Comparison of ENCODE assay signal across 15 mouse cellular contexts in genomic region chr9:42661481-42661880, GRCm38 (mm10).
"Had no signal": no experiment of that assay in that cellular context is flagged by ENCODE, and none has a peak within 500 bp of the region (broad histone marks: within the 10 kb centered on the region; RNA-seq: fewer than 3 reads in every experiment).

No protein-coding gene starts in this region.

- H3K4me1 ChIP-seq: stomach, embryonic 15.5 days had no signal

- H3K36me3 ChIP-seq: neural tube, embryonic 15.5 days; stomach, embryonic 15.5 days had no signal

- H3K9ac ChIP-seq: neural tube, embryonic 15.5 days; stomach, embryonic 15.5 days had no signal

- H3K4me3 ChIP-seq: neural tube, embryonic 15.5 days; stomach, embryonic 15.5 days had no signal

- H3K27ac ChIP-seq: neural tube, embryonic 15.5 days; stomach, embryonic 15.5 days; stomach, postnatal 0 days had no signal

- DNase-seq: retina, postnatal 1 day; right cerebral cortex, adult 18-20 months; right cerebral cortex, postnatal 14 days; right cerebral cortex, postnatal 25 days; right cerebral cortex, postnatal 4 days; spleen, adult 18-20 months; thymus, adult 18-20 months; thymus, adult 2 months; thymus, postnatal 14 days; thymus, postnatal 25 days; thymus, postnatal 36 days; thymus, postnatal 4 days had no signal

- H3K9me3 ChIP-seq: neural tube, embryonic 15.5 days; stomach, embryonic 15.5 days had no signal
